Mouse (Mus musculus) intestine, postnatal 0 days (tissue): ENCODE data around the gene 2010111I01Rik. TPM values are rescaled to one million over a fixed set of nuclear protein-coding genes. Genes with fewer than 3 reads are reported as not detected.
"Not testable (repeated sequence)": the region's sequence is repeated elsewhere in the genome, so short reads cannot be mapped to it uniquely, and the experiment has no call there.

Source experiments
- ATAC-seq: fragments of 200-750 bp; cut with Nextera tagmentation; 2 replicates; pipeline ENCODE4 v1.8.0; 2017; ENCODE audit warnings: mild to moderate bottlenecking, moderate TSS enrichment, moderate library complexity
- H3K27ac ChIP-seq: fragments of 300-500 bp; sonication (generic); 2 replicates; pipeline ENCODE4 v1.5.1; 2014; ENCODE audit warnings: mild to moderate bottlenecking, low read depth, low read length, moderate library complexity
- H3K27me3 ChIP-seq: fragments of 300-500 bp; sonication (generic); replicated peaks from 2 replicates; pipeline ENCODE4 v1.6.1; 2014; ENCODE audit warnings: low read length, mixed read lengths; ENCODE audit not compliant: control insufficient read depth, insufficient read depth
- H3K36me3 ChIP-seq: fragments of 300-500 bp; sonication (generic); 2 replicates; pipeline ENCODE4 v1.6.1; 2014; ENCODE audit warnings: mild to moderate bottlenecking, moderate library complexity; ENCODE audit not compliant: control insufficient read depth, insufficient read depth
- H3K4me1 ChIP-seq: fragments of 300-500 bp; sonication (generic); replicated peaks from 2 replicates; pipeline ENCODE4 v1.6.1; 2014; ENCODE audit warnings: antibody characterized with exemption, low read length, mixed read lengths; ENCODE audit not compliant: control insufficient read depth, insufficient read depth
- H3K4me2 ChIP-seq: fragments of 300-500 bp; sonication (generic); replicated peaks from 2 replicates; pipeline ENCODE4 v1.6.1; 2014; ENCODE audit warnings: low read depth, mild to moderate bottlenecking, moderate library complexity
- H3K4me3 ChIP-seq: fragments of 300-500 bp; sonication (generic); 2 replicates; pipeline ENCODE4 v1.5.1; 2014; ENCODE audit warnings: low read depth, low read length
- H3K9ac ChIP-seq: fragments of 300-500 bp; sonication (generic); 2 replicates; pipeline ENCODE4 v1.6.1; 2014; ENCODE audit warnings: mild to moderate bottlenecking, low read depth, low read length
- H3K9me3 ChIP-seq: fragments of 300-500 bp; sonication (generic); 2 replicates; pipeline ENCODE4 v1.6.1; 2016; ENCODE audit warnings: mixed run types; ENCODE audit not compliant: control insufficient read depth
- CTCF ChIP-seq: sonication (generic); IDR thresholded peaks from 2 replicates; pipeline ENCODE4 v1.5.1; 2016; ENCODE audit warnings: low read depth, mild to moderate bottlenecking, control low read depth, antibody characterized with exemption, moderate library complexity
- WGBS: fragments of 180-500 bp; shearing (Covaris S2); extraction: QIAGEN DNeasy Blood & Tissue Kit; methylation state at CpG from one replicate; pipeline ENCODE4 v1.1.7; 2014; 5-methylcytosine and 5-hydroxymethylcytosine counted together
- polyA plus RNA-seq: library from polyadenylated mRNA; unstranded; fragments of >200 nt; fragmentation: Nextera tagmentation; extraction: Ambion mirVana; gene quantifications from 2 replicates; pipeline ENCODE4 v1.2.1, GENCODE M21; 2015

The 2010111I01Rik gene
- polyA plus RNA-seq, 1 experiment from 2014 or later, result 72.7 TPM

- H3K36me3 ChIP-seq, result no peaks in the 10 kb centered on the region
Measured at GRCm38 (mm10) chr13:63231702-63232070, 267.0 kb downstream of the 2010111I01Rik start.

DNA sequence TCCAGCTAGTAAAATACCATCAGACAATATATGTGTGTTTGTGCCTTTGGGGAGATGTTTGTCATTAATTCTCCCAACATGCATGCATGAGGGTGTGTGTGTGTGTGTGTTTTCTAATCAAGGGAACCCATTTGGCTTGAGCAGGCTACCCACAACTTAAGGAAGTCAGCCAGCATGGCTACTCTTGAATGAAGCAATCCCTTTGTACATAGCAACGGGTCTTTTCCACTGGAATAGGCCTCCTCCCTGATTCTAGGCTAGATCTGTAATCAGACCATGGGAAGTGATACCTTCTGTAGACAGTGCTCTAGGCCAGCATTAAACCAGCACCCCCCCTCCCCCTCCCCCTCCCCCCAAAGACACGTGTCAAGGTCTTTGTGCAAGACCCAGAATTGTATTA is 267.9 kb downstream of the 2010111I01Rik start:
- 21% methylated on average over 2 of the region's 2 CpGs for WGBS
- H3K27me3 ChIP-seq, result no peaks in the 10 kb centered on the region
- H3K4me3 ChIP-seq, result no peak overlapping the region
- no peak overlapping the region for H3K4me2 ChIP-seq
- no peaks in the 10 kb centered on the region for H3K9me3 ChIP-seq
- no peak for TF ChIP-seq CTCF
- no peaks in the 10 kb centered on the region for H3K36me3 ChIP-seq
- no peak overlapping the region for H3K9ac ChIP-seq
- no peaks in the 10 kb centered on the region; the same call in 1 of the 2 replicates for H3K4me1 ChIP-seq
- no peak for ATAC-seq
- no peak overlapping the region for H3K27ac ChIP-seq

More at GRCm38 (mm10) chr13:63231702-63232070, 267.0 kb downstream of the 2010111I01Rik start:
- TF ChIP-seq CTCF, result no peak
- Histone ChIP-seq H3K9me3 (no peaks in the 10 kb centered on the region), H3K4me2 (no peak overlapping the region), H3K4me1 (no peaks in the 10 kb centered on the region; the same call in 1 of the 2 replicates), H3K9ac (no peak overlapping the region), H3K27me3 (no peaks in the 10 kb centered on the region), H3K4me3 (no peak overlapping the region), H3K27ac (peak overlapping the region; percentile 54)
- peak; percentile 32; the same call in 1 of the 2 replicates for ATAC-seq
- 15% methylated on average over 3 of the region's 3 CpGs for WGBS

DNA sequence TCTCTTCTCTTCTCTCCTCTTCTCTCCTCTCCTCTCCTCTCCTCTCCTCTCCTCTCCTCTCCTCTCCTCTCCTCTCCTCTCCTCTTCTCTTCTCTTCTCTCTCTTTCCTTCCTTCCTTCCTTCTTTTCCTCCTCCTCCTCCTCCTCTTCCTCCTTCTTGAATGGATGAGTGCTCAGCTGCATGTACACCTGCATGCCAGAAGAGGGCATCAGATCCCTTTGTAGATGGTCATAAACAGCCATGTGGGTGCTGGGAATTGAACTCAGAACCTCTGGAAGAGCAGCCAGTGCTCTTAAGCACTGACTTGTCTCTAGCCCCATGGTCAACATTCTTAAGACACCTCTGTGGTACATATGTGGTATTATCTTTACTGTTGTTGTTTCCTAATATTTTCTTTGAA is 269.8 kb downstream of the 2010111I01Rik start:
- TF ChIP-seq CTCF, result peak; percentile 51
- not testable (repeated sequence) for H3K4me1 ChIP-seq, H3K36me3 ChIP-seq, ATAC-seq, H3K27ac ChIP-seq, H3K4me3 ChIP-seq, H3K27me3 ChIP-seq, H3K4me2 ChIP-seq, H3K9ac ChIP-seq, H3K9me3 ChIP-seq

DNA sequence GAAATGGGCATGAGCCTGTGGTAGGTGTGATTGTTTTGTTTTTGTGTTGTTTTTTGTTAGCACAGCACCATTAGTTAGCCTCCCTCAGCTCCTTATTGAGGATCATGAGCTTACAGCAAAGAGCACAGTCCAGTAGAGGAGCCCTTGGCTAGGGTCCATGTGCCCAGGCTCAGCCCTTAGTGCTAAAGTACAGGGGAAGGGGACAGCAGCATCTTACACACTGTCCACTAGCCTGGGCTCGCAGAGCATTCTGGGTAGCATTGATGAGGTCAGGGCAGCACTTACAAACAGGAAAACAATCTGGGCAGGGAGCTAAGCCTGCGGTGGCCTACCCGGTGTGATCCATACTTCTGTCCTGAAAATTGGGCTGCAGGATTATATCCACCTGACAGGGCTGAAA is 270.9 kb downstream of the 2010111I01Rik start:
- H3K9ac ChIP-seq, result no peak overlapping the region
- H3K36me3 ChIP-seq, result no peaks in the 10 kb centered on the region
- H3K27me3 ChIP-seq, result no peaks in the 10 kb centered on the region
- H3K4me2 ChIP-seq, result no peak overlapping the region
- no peak for TF ChIP-seq CTCF
- H3K9me3 ChIP-seq, result no peaks in the 10 kb centered on the region
- no peak for ATAC-seq
- H3K27ac ChIP-seq, result no peak overlapping the region
- H3K4me3 ChIP-seq, result no peak overlapping the region
- no peaks in the 10 kb centered on the region; the same call in none of the 2 replicates for H3K4me1 ChIP-seq
- WGBS, result 68% methylated on average over 3 of the region's 3 CpGs

GRCm38 (mm10) chr13:63236159-63236893 is 271.6 kb downstream of the 2010111I01Rik start:
- no peak overlapping the region for H3K4me3 ChIP-seq
- H3K9ac ChIP-seq, result no peak overlapping the region
- H3K27ac ChIP-seq, result no peak overlapping the region
- ATAC-seq, result no peak
- no peak for TF ChIP-seq CTCF
- WGBS, result 50% methylated on average over 5 of the region's 5 CpGs
- H3K36me3 ChIP-seq, result no peaks in the 10 kb centered on the region
- no peaks in the 10 kb centered on the region for H3K9me3 ChIP-seq
- H3K27me3 ChIP-seq, result no peaks in the 10 kb centered on the region
- H3K4me1 ChIP-seq, result peaks cover under 1% of the 10 kb centered on the region
- no peak overlapping the region for H3K4me2 ChIP-seq

DNA sequence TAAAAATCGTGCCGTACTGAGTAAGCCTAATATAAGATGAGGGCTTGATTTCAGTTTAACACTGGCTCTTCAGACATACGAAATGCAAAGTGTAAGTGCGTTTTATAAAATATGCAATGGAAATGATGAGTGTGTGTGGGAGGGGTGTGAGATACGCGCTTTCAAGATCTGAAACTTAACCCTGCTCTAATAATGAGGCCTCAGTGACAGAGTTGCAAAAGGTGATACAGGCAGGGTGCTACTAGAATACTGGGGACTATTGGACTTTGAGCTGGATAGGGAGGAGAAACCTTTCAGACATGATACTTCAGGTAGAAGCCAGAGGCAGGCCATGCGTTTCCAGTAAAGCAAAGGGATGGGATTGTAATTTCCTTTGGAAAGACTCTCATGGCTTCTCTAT is 273.4 kb downstream of the 2010111I01Rik start:
- WGBS, result 38% methylated on average over 7 of the region's 7 CpGs
- H3K27ac ChIP-seq, result peak overlapping the region; percentile 88
- H3K36me3 ChIP-seq, result no peaks in the 10 kb centered on the region
- peak overlapping the region; percentile 22; the same call in 1 of the 2 replicates for H3K9ac ChIP-seq
- ATAC-seq, result peak; percentile 76
- TF ChIP-seq CTCF, result no peak
- H3K27me3 ChIP-seq, result no peaks in the 10 kb centered on the region
- no peak overlapping the region for H3K4me3 ChIP-seq
- H3K9me3 ChIP-seq, result no peaks in the 10 kb centered on the region
- peaks cover 9% of the 10 kb centered on the region; the same call in 1 of the 2 replicates for H3K4me1 ChIP-seq
- peak overlapping the region; percentile 17; the same call in 1 of the 2 replicates for H3K4me2 ChIP-seq
